Mouse (Mus musculus) right cerebral cortex, postnatal 14 days (tissue): ENCODE data around the gene Adam17.
"Not testable (repeated sequence)": the region's sequence is repeated elsewhere in the genome, so short reads cannot be mapped to it uniquely, and the experiment has no call there.

Experiments used
- DNase-seq: peaks from one replicate; pipeline ENCODE4 v3.0.0; 2022

The Adam17 gene

GRCm38 (mm10) chr12:21373100-21373819 lies at the start of gene Adam17:
Adam17 (minus strand) TSS chr12:21373632.
- DNase-seq: peak; percentile 93

- peak; percentile 25 for DNase-seq
Observed at GRCm38 (mm10) chr12:21418621-21419131, 45.2 kb upstream of the Adam17 start.

GRCm38 (mm10) chr12:21418083-21418482 lies 44.7 kb upstream of the Adam17 start:
- no peak for DNase-seq

- peak; percentile 97 for DNase-seq
Observed at GRCm38 (mm10) chr12:21417100-21418070, 44.0 kb upstream of the Adam17 start, which contains the start of gene Ywhaq. Ywhaq (minus strand) TSS chr12:21417637.

- DNase-seq: peak; percentile 13
Observed at GRCm38 (mm10) chr12:21416506-21416905, 43.1 kb upstream of the Adam17 start.

GRCm38 (mm10) chr12:21410620-21411019 lies 37.2 kb upstream of the Adam17 start:
- DNase-seq: no peak

- no peak for DNase-seq
Observed at GRCm38 (mm10) chr12:21409651-21410050, 36.2 kb upstream of the Adam17 start.

GRCm38 (mm10) chr12:21408789-21409367 lies 35.4 kb upstream of the Adam17 start:
- DNase-seq: no peak

- DNase-seq: no peak
Observed at GRCm38 (mm10) chr12:21402771-21403170, 29.3 kb upstream of the Adam17 start.

GRCm38 (mm10) chr12:21386201-21386600 lies 12.8 kb upstream of the Adam17 start:
- no peak for DNase-seq

- DNase-seq: not testable (repeated sequence)
Observed at GRCm38 (mm10) chr12:21378765-21379346, 5.4 kb upstream of the Adam17 start.

- no peak for DNase-seq
Observed at GRCm38 (mm10) chr12:21375376-21376157, 2.1 kb upstream of the Adam17 start.

- no peak for DNase-seq
Observed at GRCm38 (mm10) chr12:21373820-21374475, 516 bp upstream of the Adam17 start.

- DNase-seq: no peak
Observed at GRCm38 (mm10) chr12:21370035-21370611, 3.3 kb downstream of the Adam17 start.

- no peak for DNase-seq
Observed at GRCm38 (mm10) chr12:21369087-21369410, 4.4 kb downstream of the Adam17 start.

- DNase-seq: no peak
Observed at GRCm38 (mm10) chr12:21368376-21369086, 4.9 kb downstream of the Adam17 start.

GRCm38 (mm10) chr12:21364624-21365435 lies 8.6 kb downstream of the Adam17 start:
- DNase-seq: no peak

- no peak for DNase-seq
Observed at GRCm38 (mm10) chr12:21363195-21363594, 10.2 kb downstream of the Adam17 start.

GRCm38 (mm10) chr12:21362686-21363085 lies 10.7 kb downstream of the Adam17 start:
- no peak for DNase-seq
